Mouse (Mus musculus): Measurements from ENCODE around the gene Mpp6. TPM values are rescaled to one million over a fixed set of nuclear protein-coding genes. Genes with fewer than 3 reads are reported as not detected.

The Mpp6 gene
- polyA plus RNA-seq, 1 experiment: not detected

DNA sequence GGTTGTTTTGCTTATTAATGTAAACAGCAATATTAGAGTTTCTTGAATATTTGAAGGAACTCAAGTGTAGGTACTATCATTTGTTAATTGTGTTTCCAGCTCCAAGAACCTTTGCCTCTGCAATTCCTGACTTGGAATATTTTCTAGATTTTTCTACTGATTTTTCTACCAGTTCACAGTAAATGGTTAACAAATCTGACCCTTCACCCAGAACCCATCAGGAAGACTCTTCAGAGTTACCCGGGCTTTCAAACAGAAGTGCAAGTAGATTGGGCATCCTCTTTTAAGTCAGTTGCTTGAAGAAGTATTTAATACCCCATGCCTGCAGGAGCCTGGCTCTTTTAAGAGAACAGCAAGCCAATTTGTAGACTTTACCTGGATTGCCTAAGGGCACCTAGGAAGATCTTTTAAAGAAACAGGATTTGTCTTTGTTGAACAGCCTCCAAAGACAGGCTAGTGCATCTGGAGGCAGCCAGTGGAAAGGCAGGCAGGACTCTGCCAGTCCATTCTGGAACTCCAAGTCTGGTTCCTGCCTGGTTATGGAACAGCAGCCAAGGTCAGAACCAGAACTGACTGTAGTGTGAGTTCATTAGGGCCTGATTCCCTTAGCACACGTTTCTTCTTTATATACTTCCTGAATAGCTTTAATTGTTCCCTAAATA is 104.8 kb downstream of the Mpp6 start:
- WGBS: 40% methylated on average over 2 of the region's 2 CpGs
- Histone ChIP-seq H3K4me1 (ENCODE audit: control insufficient read depth, insufficient read depth, low read length) (no peaks in the 10 kb centered on the region), H3K4me3 (ENCODE audit: insufficient read depth, low read depth, low read length) (no peak overlapping the region), H3K27ac (ENCODE audit: insufficient read depth, low read depth, low read length) (no peak overlapping the region)
- no peak for TF ChIP-seq CTCF (IDR thresholded peaks at IDR 0.05; ENCODE audit: insufficient read depth, low read depth, low read length)
- TF ChIP-seq POLR2A (IDR thresholded peaks at IDR 0.05; ENCODE audit: insufficient read depth, low read depth, low read length): no peak

DNA sequence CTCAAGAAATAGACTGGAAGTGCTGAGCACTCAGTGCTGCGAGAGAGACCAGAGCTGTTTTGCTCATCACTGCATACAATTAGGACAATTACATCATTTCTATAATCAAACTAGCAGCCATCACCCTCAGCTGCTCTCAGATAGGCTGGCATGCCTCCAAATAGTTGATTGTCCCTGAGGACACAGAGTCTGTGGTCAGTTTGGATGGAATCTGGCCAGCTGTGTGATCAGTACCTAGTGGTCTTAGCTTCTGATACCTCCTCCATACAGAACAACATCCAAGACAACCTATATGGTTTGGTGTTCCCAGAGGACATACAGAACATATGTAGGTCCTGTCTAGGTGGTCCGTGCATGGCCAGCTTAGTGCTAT is 105.3 kb downstream of the Mpp6 start:
- Histone ChIP-seq H3K4me3 (ENCODE audit: insufficient read depth, low read depth, low read length) (no peak overlapping the region), H3K4me1 (ENCODE audit: control insufficient read depth, insufficient read depth, low read length) (no peaks in the 10 kb centered on the region), H3K27ac (ENCODE audit: insufficient read depth, low read depth, low read length) (no peak overlapping the region)
- WGBS: 76% methylated on average over 2 of the region's 2 CpGs
- TF ChIP-seq POLR2A (IDR thresholded peaks at IDR 0.05; ENCODE audit: insufficient read depth, low read depth, low read length): no peak
- TF ChIP-seq CTCF (IDR thresholded peaks at IDR 0.05; ENCODE audit: insufficient read depth, low read depth, low read length): no peak

DNA sequence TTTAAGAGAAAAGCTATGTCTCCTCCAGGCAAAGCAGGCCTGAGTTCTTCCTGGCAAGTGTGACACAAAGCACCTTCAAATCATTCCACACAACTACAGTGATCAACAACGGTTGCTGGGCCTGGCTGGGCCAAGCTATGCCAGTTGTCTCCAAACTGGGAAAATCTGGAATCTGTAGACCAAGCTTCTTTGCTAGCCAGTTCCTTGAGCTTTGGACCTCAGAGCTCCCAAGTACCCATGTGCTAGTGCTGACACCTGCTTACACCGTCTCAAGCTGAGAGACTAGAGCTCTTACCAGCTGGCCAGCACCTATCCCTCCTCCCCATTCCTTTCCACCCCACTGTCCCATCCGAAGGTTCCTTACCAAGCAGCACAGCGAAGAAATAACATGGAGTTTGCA is 105.9 kb downstream of the Mpp6 start:
- 85% methylated on average over 4 of the region's 4 CpGs for WGBS
- no peak for TF ChIP-seq POLR2A (IDR thresholded peaks at IDR 0.05; ENCODE audit: insufficient read depth, low read depth, low read length)
- H3K4me3 ChIP-seq (ENCODE audit: insufficient read depth, low read depth, low read length): no peak overlapping the region
- H3K4me1 ChIP-seq (ENCODE audit: control insufficient read depth, insufficient read depth, low read length): no peaks in the 10 kb centered on the region
- no peak overlapping the region for H3K27ac ChIP-seq (ENCODE audit: insufficient read depth, low read depth, low read length)

DNA sequence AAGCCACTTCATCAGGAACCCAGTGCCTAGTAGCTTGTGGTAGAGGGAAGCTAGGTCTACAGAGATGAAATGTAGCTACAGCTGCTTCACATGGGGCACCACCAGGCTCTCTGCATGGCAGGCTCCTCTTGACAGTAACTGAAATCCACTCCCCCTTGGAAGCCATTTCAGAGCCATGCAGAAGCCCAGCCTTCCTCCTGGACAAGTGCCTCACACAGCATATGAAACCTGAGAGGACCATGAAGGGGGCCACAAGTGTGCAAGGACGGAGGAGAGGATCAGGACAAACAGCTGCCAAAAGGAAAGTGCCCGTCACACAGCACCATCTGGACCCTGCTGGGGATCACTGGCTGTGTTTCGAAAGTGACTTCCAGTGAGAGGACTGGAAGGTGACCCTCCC is 108.6 kb downstream of the Mpp6 start:
- TF ChIP-seq POLR2A (IDR thresholded peaks at IDR 0.05; ENCODE audit: insufficient read depth, low read depth, low read length): no peak
- no peak for TF ChIP-seq CTCF (IDR thresholded peaks at IDR 0.05; ENCODE audit: insufficient read depth, low read depth, low read length)
- Histone ChIP-seq H3K4me1 (ENCODE audit: control insufficient read depth, insufficient read depth, low read length) (no peaks in the 10 kb centered on the region), H3K27ac (ENCODE audit: insufficient read depth, low read depth, low read length) (no peak overlapping the region), H3K4me3 (ENCODE audit: insufficient read depth, low read depth, low read length) (no peak overlapping the region)
- WGBS: 81% methylated on average over 3 of the region's 3 CpGs

GRCm38 (mm10) chr6:50219066-50219465 is 109.0 kb downstream of the Mpp6 start:
- H3K27ac ChIP-seq (ENCODE audit: insufficient read depth, low read depth, low read length): no peak overlapping the region
- H3K4me3 ChIP-seq (ENCODE audit: insufficient read depth, low read depth, low read length): no peak overlapping the region
- no peak for TF ChIP-seq POLR2A (IDR thresholded peaks at IDR 0.05; ENCODE audit: insufficient read depth, low read depth, low read length)
- TF ChIP-seq CTCF (IDR thresholded peaks at IDR 0.05; ENCODE audit: insufficient read depth, low read depth, low read length): no peak
- no peaks in the 10 kb centered on the region for H3K4me1 ChIP-seq (ENCODE audit: control insufficient read depth, insufficient read depth, low read length)
- 92% methylated on average over 6 of the region's 6 CpGs for WGBS

- no peaks in the 10 kb centered on the region for H3K4me1 ChIP-seq (ENCODE audit: control insufficient read depth, insufficient read depth, low read length)
- TF ChIP-seq POLR2A (IDR thresholded peaks at IDR 0.05; ENCODE audit: insufficient read depth, low read depth, low read length): no peak
- TF ChIP-seq CTCF (IDR thresholded peaks at IDR 0.05; ENCODE audit: insufficient read depth, low read depth, low read length): peak; percentile 54; the same call in 1 of the 2 replicates
- H3K27ac ChIP-seq (ENCODE audit: insufficient read depth, low read depth, low read length): no peak overlapping the region
- no peak overlapping the region for H3K4me3 ChIP-seq (ENCODE audit: insufficient read depth, low read depth, low read length)
- WGBS: 61% methylated on average over 6 of the region's 6 CpGs
Observed at GRCm38 (mm10) chr6:50220863-50221262, 110.8 kb downstream of the Mpp6 start.

GRCm38 (mm10) chr6:50222351-50222750 is 112.3 kb downstream of the Mpp6 start:
- Histone ChIP-seq H3K4me3 (ENCODE audit: insufficient read depth, low read depth, low read length) (no peak overlapping the region), H3K27ac (ENCODE audit: insufficient read depth, low read depth, low read length) (no peak overlapping the region), H3K4me1 (ENCODE audit: control insufficient read depth, insufficient read depth, low read length) (no peaks in the 10 kb centered on the region)
- 84% methylated on average over 5 of the region's 5 CpGs for WGBS
- TF ChIP-seq CTCF (IDR thresholded peaks at IDR 0.05; ENCODE audit: insufficient read depth, low read depth, low read length): no peak
- no peak for TF ChIP-seq POLR2A (IDR thresholded peaks at IDR 0.05; ENCODE audit: insufficient read depth, low read depth, low read length)

GRCm38 (mm10) chr6:50222986-50223385 is 112.9 kb downstream of the Mpp6 start:
- no peaks in the 10 kb centered on the region for H3K4me1 ChIP-seq (ENCODE audit: control insufficient read depth, insufficient read depth, low read length)
- 87% methylated on average over 5 of the region's 5 CpGs for WGBS
- TF ChIP-seq CTCF (IDR thresholded peaks at IDR 0.05; ENCODE audit: insufficient read depth, low read depth, low read length): no peak
- no peak for TF ChIP-seq POLR2A (IDR thresholded peaks at IDR 0.05; ENCODE audit: insufficient read depth, low read depth, low read length)
- no peak overlapping the region for H3K4me3 ChIP-seq (ENCODE audit: insufficient read depth, low read depth, low read length)
- H3K27ac ChIP-seq (ENCODE audit: insufficient read depth, low read depth, low read length): no peak overlapping the region

DNA sequence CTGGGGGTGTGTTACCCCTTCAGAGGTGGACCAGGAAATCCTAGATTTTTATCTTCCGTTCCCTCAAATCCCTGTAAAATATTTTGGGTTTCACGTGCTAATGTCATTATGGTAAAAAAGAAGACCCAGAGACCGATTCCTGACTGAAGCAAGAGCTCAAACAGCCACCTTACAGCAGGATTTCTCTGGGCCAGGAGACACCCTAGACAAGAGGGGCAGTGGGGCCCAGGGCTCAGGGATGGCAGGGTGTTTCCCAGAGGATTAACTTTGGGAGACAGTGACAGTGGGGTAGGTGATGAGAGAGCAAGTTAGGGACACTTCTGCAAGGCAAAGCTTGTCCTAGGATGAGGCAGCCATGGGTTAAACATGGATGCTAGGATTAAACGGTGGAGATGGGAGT is 113.6 kb downstream of the Mpp6 start:
- TF ChIP-seq POLR2A (IDR thresholded peaks at IDR 0.05; ENCODE audit: insufficient read depth, low read depth, low read length): no peak
- no peak for TF ChIP-seq CTCF (IDR thresholded peaks at IDR 0.05; ENCODE audit: insufficient read depth, low read depth, low read length)
- WGBS: 93% methylated on average over 4 of the region's 4 CpGs

DNA sequence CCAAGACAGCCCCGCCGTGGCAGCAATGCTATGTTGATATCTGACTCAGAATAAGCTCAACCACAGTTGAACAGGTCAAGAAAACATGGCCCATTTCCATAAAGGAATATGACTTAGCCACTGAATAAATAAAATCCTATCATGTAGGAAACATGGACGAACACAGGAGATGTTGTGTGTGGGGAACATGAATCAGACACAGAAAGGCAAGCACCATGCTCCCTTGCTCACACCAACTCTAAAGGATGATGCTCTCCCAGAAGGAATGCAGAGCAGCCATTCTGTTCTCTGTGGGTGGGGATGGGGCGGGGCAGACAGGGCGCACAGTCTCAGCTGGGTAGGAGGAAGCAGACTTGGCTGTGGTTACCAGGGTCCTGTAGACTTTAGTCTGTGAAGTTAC is 115.2 kb downstream of the Mpp6 start:
- TF ChIP-seq CTCF (IDR thresholded peaks at IDR 0.05; ENCODE audit: insufficient read depth, low read depth, low read length): no peak
- no peak for TF ChIP-seq POLR2A (IDR thresholded peaks at IDR 0.05; ENCODE audit: insufficient read depth, low read depth, low read length)
- Histone ChIP-seq H3K27ac (ENCODE audit: insufficient read depth, low read depth, low read length) (no peak overlapping the region), H3K4me3 (ENCODE audit: insufficient read depth, low read depth, low read length) (no peak overlapping the region), H3K4me1 (ENCODE audit: control insufficient read depth, insufficient read depth, low read length) (no peaks in the 10 kb centered on the region)
- WGBS: 84% methylated on average over 5 of the region's 5 CpGs

More for the DNA sequence above, 113.6 kb downstream of the Mpp6 start:
- Histone ChIP-seq H3K27ac (ENCODE audit: insufficient read depth, low read depth, low read length) (no peak overlapping the region), H3K4me1 (ENCODE audit: control insufficient read depth, insufficient read depth, low read length) (no peaks in the 10 kb centered on the region), H3K4me3 (ENCODE audit: insufficient read depth, low read depth, low read length) (no peak overlapping the region)
